Mouse (Mus musculus): ENCODE measurements around the gene Lyzl6. TPM values are rescaled to one million over a fixed set of nuclear protein-coding genes. Genes with fewer than 3 reads are reported as not detected.

Lyzl6 gene
- polyA plus RNA-seq, 1 experiment from 2014 or later: not detected

- Histone ChIP-seq H3K36me3 (no peaks in the 10 kb centered on the region), H3K9ac (replicated peaks) (no peak overlapping the region), H3K4me1 (replicated peaks) (0 out of 2 replicates have a peak, but pooled peaks cover 5% of the 10 kb centered on the region), H3K9me3 (no peaks in the 10 kb centered on the region), H3K4me3 (replicated peaks) (no peak overlapping the region), H3K27ac (no peak overlapping the region), H3K27me3 (peaks cover 45% of the 10 kb centered on the region), H3K4me2 (replicated peaks) (no peak overlapping the region)
- no peak for ATAC-seq
- WGBS: 77% methylated on average over 7 of the region's 7 CpGs
Measured at GRCm38 (mm10) chr11:103658189-103658588, 19.5 kb upstream of the Lyzl6 start.

DNA sequence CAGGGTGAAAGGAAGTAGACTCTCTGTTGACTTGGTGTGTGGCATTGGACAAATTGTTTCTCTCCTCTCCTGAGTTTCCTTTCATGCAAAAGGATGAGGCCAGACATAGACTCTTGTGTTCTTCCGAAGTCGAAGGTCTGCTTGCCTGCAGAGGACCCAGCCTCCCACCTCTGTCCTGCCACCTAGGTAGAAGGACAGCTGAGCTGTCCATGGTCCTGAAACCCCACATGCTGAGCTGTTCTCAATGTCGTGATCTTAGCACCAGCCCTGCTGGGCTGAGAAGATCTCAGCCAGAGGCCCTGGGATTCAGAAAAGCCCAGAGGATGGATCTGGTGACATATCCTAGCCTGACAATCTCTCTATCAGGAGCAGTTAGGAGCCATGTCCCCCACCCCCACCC, 17.8 kb upstream of the Lyzl6 start:
- H3K9ac ChIP-seq (replicated peaks): no peak overlapping the region
- H3K27me3 ChIP-seq: peaks cover 60% of the 10 kb centered on the region
- no peak for ATAC-seq
- WGBS: 14% methylated on average over 3 of the region's 3 CpGs
- no peak overlapping the region for H3K4me3 ChIP-seq (replicated peaks)
- H3K9me3 ChIP-seq: no peaks in the 10 kb centered on the region
- no peak overlapping the region for H3K4me2 ChIP-seq (replicated peaks)
- no peaks in the 10 kb centered on the region for H3K36me3 ChIP-seq
- 0 out of 2 replicates have a peak, but pooled peaks cover 5% of the 10 kb centered on the region for H3K4me1 ChIP-seq (replicated peaks)
- H3K27ac ChIP-seq: no peak overlapping the region

GRCm38 (mm10) chr11:103653359-103653965, 14.8 kb upstream of the Lyzl6 start:
- no peak overlapping the region for H3K9ac ChIP-seq (replicated peaks)
- peaks cover 91% of the 10 kb centered on the region for H3K27me3 ChIP-seq
- H3K27ac ChIP-seq: no peak overlapping the region
- H3K4me3 ChIP-seq (replicated peaks): no peak overlapping the region
- 78% methylated on average over 10 of the region's 10 CpGs for WGBS
- no peaks in the 10 kb centered on the region for H3K36me3 ChIP-seq
- no peak for ATAC-seq
- H3K4me2 ChIP-seq (replicated peaks): no peak overlapping the region
- H3K4me1 ChIP-seq (replicated peaks): peaks cover 21% of the 10 kb centered on the region
- H3K9me3 ChIP-seq: no peaks in the 10 kb centered on the region

GRCm38 (mm10) chr11:103651426-103651825, 12.7 kb upstream of the Lyzl6 start:
- no peak for ATAC-seq
- peaks cover 25% of the 10 kb centered on the region for H3K4me1 ChIP-seq (replicated peaks)
- H3K9ac ChIP-seq (replicated peaks): no peak overlapping the region
- 83% methylated on average over 6 of the region's 6 CpGs for WGBS
- H3K4me3 ChIP-seq (replicated peaks): no peak overlapping the region
- no peaks in the 10 kb centered on the region for H3K36me3 ChIP-seq
- H3K27me3 ChIP-seq: peaks cover 98% of the 10 kb centered on the region
- H3K4me2 ChIP-seq (replicated peaks): no peak overlapping the region
- no peak overlapping the region for H3K27ac ChIP-seq
- H3K9me3 ChIP-seq: no peaks in the 10 kb centered on the region

- under 1% methylated on average over 37 of the region's 37 CpGs for WGBS
- Histone ChIP-seq H3K4me3 (replicated peaks) (peak overlapping the region; percentile 39), H3K9ac (replicated peaks) (no peak overlapping the region; the same call in 1 of the 2 replicates), H3K36me3 (no peaks in the 10 kb centered on the region), H3K4me1 (replicated peaks) (peaks cover 20% of the 10 kb centered on the region), H3K9me3 (no peaks in the 10 kb centered on the region), H3K27ac (no peak overlapping the region), H3K27me3 (peaks cover 94% of the 10 kb centered on the region), H3K4me2 (replicated peaks) (peak overlapping the region; percentile 62)
- no peak for ATAC-seq
Measured at GRCm38 (mm10) chr11:103649983-103650493, 11.3 kb upstream of the Lyzl6 start.

DNA sequence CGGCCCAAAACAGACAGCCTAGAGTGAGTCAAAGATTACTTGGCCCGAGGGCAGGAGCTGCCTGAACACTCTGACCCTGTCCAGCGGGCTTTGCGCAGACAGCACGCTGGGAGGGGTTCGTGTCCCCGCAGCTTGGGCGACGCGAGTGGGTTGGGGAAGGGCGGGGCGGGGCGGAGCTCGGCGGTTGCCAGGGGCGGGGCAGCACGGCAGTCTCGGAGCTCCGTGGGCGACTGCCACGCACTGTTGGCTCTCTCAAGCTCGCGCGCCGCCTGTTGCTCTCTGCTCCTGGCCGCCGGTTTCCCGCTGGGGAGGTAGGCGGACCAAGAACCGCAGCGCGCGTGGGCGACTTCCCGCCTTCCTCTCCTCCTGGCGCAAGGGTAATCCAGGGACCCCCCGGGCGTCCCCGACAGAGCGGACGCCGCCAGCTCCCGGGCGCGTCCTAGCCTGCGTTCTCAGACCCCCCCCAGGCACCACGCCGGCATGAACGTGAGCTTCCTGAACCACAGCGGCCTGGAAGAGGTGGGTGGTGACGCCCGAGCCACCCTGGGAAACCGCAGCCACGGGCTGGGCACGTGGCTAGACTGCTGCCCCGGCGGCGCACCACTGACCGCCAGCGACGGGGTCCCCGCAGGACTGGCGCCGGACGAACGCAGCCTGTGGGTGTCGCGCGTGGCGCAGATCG, 10.8 kb upstream of the Lyzl6 start, which contains the start of gene Rprml:
Gene Rprml, plus strand, starts transcription at position 270 of the 682 bp plus-strand sequence.
- H3K9me3 ChIP-seq: no peaks in the 10 kb centered on the region
- no peaks in the 10 kb centered on the region for H3K36me3 ChIP-seq
- H3K27me3 ChIP-seq: peaks cover 88% of the 10 kb centered on the region
- no peak within 1 kb of the TSS for H3K27ac ChIP-seq
- no peak for ATAC-seq
- peaks cover 20% of the 10 kb centered on the region for H3K4me1 ChIP-seq (replicated peaks)
- WGBS: under 1% methylated on average over 63 of the region's 71 CpGs
- peak within 1 kb of the TSS; percentile 62 for H3K4me2 ChIP-seq (replicated peaks)
- no peak within 1 kb of the TSS; the same call in 1 of the 2 replicates for H3K9ac ChIP-seq (replicated peaks)
- H3K4me3 ChIP-seq (replicated peaks): peak within 1 kb of the TSS; percentile 39

DNA sequence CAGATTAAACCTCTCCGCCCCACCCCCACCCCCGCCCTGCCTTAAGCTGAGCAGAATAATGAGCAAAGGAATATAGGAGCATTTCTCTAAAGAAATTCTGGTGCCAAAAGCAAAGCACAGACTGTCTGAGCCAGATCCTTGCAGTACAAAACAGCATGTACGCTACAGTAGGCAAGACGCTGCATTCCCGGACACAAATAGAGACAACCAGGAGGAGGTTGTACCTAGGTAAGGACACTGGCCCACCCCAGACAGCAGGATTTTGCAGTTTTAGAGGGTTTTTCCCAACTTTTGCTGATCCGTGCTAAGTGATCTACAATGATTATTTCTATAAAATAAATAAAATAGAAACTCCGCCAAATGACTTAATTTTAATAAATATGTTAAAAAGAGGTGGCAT, 10.0 kb upstream of the Lyzl6 start:
- 24% methylated on average over 7 of the region's 7 CpGs for WGBS
- H3K27me3 ChIP-seq: peaks cover 81% of the 10 kb centered on the region
- no peak overlapping the region for H3K4me2 ChIP-seq (replicated peaks)
- H3K9ac ChIP-seq (replicated peaks): no peak overlapping the region
- peaks cover 20% of the 10 kb centered on the region for H3K4me1 ChIP-seq (replicated peaks)
- no peak overlapping the region for H3K4me3 ChIP-seq (replicated peaks)
- H3K9me3 ChIP-seq: no peaks in the 10 kb centered on the region
- H3K27ac ChIP-seq: no peak overlapping the region
- H3K36me3 ChIP-seq: no peaks in the 10 kb centered on the region
- ATAC-seq: no peak

GRCm38 (mm10) chr11:103647921-103648620, 9.4 kb upstream of the Lyzl6 start:
- Histone ChIP-seq H3K9me3 (no peaks in the 10 kb centered on the region), H3K4me1 (replicated peaks) (peaks cover 20% of the 10 kb centered on the region), H3K9ac (replicated peaks) (no peak overlapping the region), H3K36me3 (no peaks in the 10 kb centered on the region), H3K4me2 (replicated peaks) (no peak overlapping the region), H3K27me3 (peaks cover 75% of the 10 kb centered on the region), H3K27ac (no peak overlapping the region), H3K4me3 (replicated peaks) (no peak overlapping the region)
- no peak for ATAC-seq
- WGBS: 9% methylated on average over 11 of the region's 11 CpGs

GRCm38 (mm10) chr11:103646301-103646700, 7.6 kb upstream of the Lyzl6 start:
- Histone ChIP-seq H3K4me2 (replicated peaks) (no peak overlapping the region), H3K27me3 (peaks cover 59% of the 10 kb centered on the region), H3K4me1 (replicated peaks) (peaks cover 20% of the 10 kb centered on the region), H3K9ac (replicated peaks) (no peak overlapping the region), H3K27ac (no peak overlapping the region), H3K9me3 (no peaks in the 10 kb centered on the region), H3K4me3 (replicated peaks) (no peak overlapping the region), H3K36me3 (no peaks in the 10 kb centered on the region)
- WGBS: 87% methylated on average over 6 of the region's 6 CpGs
- ATAC-seq: no peak

DNA sequence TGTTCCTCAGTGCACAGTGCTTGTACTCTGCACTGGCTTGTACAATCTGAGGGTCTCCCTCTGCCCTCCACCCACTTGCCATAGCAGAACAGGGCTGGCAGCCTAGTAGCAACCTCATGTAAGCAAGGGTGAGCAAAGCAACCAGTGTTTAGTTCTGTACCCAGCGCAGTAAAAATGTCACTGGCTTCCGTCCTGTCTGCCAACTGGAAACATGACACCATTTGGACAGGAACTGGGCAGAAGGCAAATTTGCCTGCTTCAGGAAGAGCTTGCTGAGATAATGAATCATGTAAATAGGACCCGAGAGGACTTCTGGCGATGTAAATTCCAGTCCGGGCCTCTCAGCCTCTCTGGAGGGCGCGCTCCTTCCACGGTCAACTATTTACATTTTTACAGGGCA, 7.0 kb upstream of the Lyzl6 start:
- Histone ChIP-seq H3K9me3 (no peaks in the 10 kb centered on the region), H3K27ac (no peak overlapping the region), H3K27me3 (peaks cover 59% of the 10 kb centered on the region), H3K4me2 (replicated peaks) (no peak overlapping the region), H3K4me1 (replicated peaks) (peaks cover 20% of the 10 kb centered on the region), H3K4me3 (replicated peaks) (no peak overlapping the region), H3K36me3 (no peaks in the 10 kb centered on the region), H3K9ac (replicated peaks) (no peak overlapping the region)
- ATAC-seq: no peak
- WGBS: 84% methylated on average over 8 of the region's 8 CpGs

GRCm38 (mm10) chr11:103643211-103643610, 4.5 kb upstream of the Lyzl6 start:
- Histone ChIP-seq H3K36me3 (no peaks in the 10 kb centered on the region), H3K9me3 (no peaks in the 10 kb centered on the region), H3K4me3 (replicated peaks) (no peak overlapping the region), H3K27me3 (peaks cover 56% of the 10 kb centered on the region), H3K4me1 (replicated peaks) (peaks cover 7% of the 10 kb centered on the region; the same call in 1 of the 2 replicates), H3K4me2 (replicated peaks) (no peak overlapping the region), H3K27ac (no peak overlapping the region), H3K9ac (replicated peaks) (no peak overlapping the region)
- WGBS: 77% methylated on average over 9 of the region's 9 CpGs
- ATAC-seq: no peak

DNA sequence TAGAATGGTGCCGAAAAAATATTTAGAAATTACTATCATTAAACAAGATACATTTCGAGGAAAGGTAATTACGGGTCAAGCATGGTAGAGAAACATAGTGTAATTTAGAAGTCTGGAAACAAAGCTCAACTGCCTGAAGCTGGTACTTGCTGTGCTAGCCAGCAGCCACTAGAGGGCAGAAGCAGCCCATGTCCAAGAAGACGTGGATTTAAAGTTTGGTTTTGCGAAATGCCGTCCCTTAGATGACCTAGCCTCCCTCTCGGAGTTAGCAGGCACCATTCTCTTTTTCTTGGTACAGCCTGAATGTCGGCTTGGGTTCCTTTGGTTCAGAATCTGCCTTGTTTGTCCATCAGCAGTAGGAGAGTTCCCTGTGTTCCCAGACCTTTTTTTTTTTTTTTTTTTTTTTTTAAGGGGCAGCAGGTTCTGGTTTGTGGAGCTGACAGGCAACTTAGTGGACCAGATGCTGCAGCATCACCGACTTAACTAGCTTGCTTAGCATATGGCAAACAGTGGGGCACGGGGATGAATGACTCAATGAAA, 787 bp upstream of the Lyzl6 start:
- Histone ChIP-seq H3K9ac (replicated peaks) (no peak overlapping the region), H3K27ac (no peak overlapping the region), H3K27me3 (peaks cover 32% of the 10 kb centered on the region), H3K9me3 (no peaks in the 10 kb centered on the region), H3K4me3 (replicated peaks) (no peak overlapping the region), H3K36me3 (no peaks in the 10 kb centered on the region), H3K4me2 (replicated peaks) (no peak overlapping the region), H3K4me1 (replicated peaks) (peaks cover 5% of the 10 kb centered on the region; the same call in 1 of the 2 replicates)
- no peak for ATAC-seq
- WGBS: 1% methylated on average over 10 of the region's 10 CpGs
